13 mouse cellular contexts compared by ENCODE assay signal in the genomic region with DNA sequence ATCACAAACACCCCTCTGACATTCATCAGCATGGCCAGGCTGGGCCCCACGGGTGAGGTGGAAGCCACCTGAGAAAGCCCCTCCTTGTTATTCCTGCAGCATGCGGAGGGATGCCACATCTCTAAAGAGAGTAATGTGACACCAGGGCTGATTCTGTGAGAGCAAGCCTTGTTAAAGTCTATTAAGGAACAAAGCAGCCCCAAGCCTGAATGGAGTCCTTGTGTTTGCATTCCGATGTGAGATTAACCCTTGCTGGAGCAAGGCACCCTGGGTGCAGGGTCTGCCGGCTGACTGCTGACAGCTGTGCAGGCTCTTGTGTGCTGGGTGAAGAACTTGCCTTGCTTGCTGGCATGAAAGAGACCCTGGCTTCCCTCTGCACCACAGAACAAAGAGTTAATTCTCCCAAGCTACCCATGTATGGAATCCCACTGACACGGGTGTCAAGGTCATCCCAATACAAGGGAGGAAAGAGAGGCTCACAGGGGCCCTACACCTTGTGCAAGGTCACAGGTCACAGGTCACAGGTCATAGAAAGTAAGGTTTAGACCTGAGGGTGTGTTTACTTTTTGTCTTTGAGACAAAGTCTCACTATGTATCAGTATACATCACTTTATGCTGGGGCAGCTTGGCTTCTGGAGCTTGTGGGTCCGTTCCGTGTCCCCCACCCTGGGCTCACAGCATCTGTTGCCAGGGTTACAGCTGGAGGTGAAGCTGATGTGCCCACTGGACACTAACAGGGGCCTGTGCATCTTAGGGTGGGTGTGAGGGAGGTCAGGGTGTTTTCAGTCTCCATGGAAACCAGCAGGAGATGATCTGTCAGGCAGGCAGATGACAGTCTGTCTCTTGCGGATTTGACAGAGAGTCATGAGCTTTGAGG. TPM values are rescaled to one million over a fixed set of nuclear protein-coding genes. Genes with fewer than 3 reads are reported as not detected.
A peak's percentile ranks its signal among the peaks of the same experiment; 100 is the strongest.
DNase-seq lines count a peak whose midpoint lies in the region; ATAC-seq lines count a peak whose summit lies in the region.
"Had no signal": no experiment of that assay in that cellular context is flagged by ENCODE, and none has a peak within 500 bp of the region (broad histone marks: within the 10 kb centered on the region; RNA-seq: fewer than 3 reads in every experiment).

No protein-coding gene starts in this region.

- no peak overlapping the region for H3K4me3 ChIP-seq in kidney, embryonic 15.5 days (replicated peaks)
- H3K4me3 ChIP-seq in embryonic facial prominence, embryonic 11.5 days (ENCODE audit: low read depth, low read length), result no peak overlapping the region
- H3K4me3 ChIP-seq in hindbrain, embryonic 14.5 days (replicated peaks; ENCODE audit: low read length), result no peak overlapping the region
- H3K4me3 ChIP-seq in neural tube, embryonic 12.5 days, result no peak overlapping the region
- H3K4me3 ChIP-seq: liver, embryonic 15.5 days had no signal

- H3K36me3 ChIP-seq in kidney, embryonic 15.5 days, result no peaks in the 10 kb centered on the region
- H3K36me3 ChIP-seq in embryonic facial prominence, embryonic 11.5 days (replicated peaks; ENCODE audit: control insufficient read depth, insufficient read depth, low read depth, low read length), result no peaks in the 10 kb centered on the region
- no peaks in the 10 kb centered on the region for H3K36me3 ChIP-seq in hindbrain, embryonic 14.5 days (replicated peaks; ENCODE audit: control insufficient read depth, insufficient read depth)
- no peaks in the 10 kb centered on the region for H3K36me3 ChIP-seq in neural tube, embryonic 12.5 days
- H3K36me3 ChIP-seq: liver, embryonic 15.5 days had no signal

- DNase-seq in kidney, postnatal 36 days, result no peak
- DNase-seq in embryonic facial prominence, embryonic 11.5 days (ENCODE audit: low spot score), result peak; percentile 84
- no peak for DNase-seq in hindbrain, embryonic 14.5 days (ENCODE audit: low spot score)
- DNase-seq in cerebellum, adult 11-12 months, result no peak
- DNase-seq in spleen, adult 18-20 months, result no peak
- no peak for DNase-seq in lung, postnatal 10 days
- DNase-seq: B cell, adult 2 months; cerebellum, adult 9-10 months; gastrocnemius, postnatal 14 days had no signal

- WGBS in kidney, embryonic 15.5 days, result 9% methylated on average over 8 of the region's 8 CpGs
- WGBS in embryonic facial prominence, embryonic 11.5 days, result under 1% methylated on average over 8 of the region's 8 CpGs
- 5% methylated on average over 8 of the region's 8 CpGs for WGBS in hindbrain, embryonic 14.5 days
- WGBS in neural tube, embryonic 12.5 days, result 5% methylated on average over 8 of the region's 8 CpGs

- ATAC-seq in kidney, embryonic 15.5 days (replicated peaks; ENCODE audit: low FRiP score), result peak; percentile 49
- peak; percentile 86 for ATAC-seq in embryonic facial prominence, embryonic 11.5 days (replicated peaks; ENCODE audit: insufficient number of reproducible peaks, low FRiP score, low TSS enrichment, low read depth)
- ATAC-seq in hindbrain, embryonic 14.5 days (ENCODE audit: low FRiP score), result peak; percentile 32; the same call in 1 of the 2 replicates
- peak; percentile 75 for ATAC-seq in neural tube, embryonic 12.5 days (ENCODE audit: low FRiP score, low read depth)
- ATAC-seq: activated CD4-positive, CD25-positive, alpha-beta regulatory T cell, adult 4 months had no signal

- no peaks in the 10 kb centered on the region; the same call in 1 of the 2 replicates for H3K9me3 ChIP-seq in kidney, embryonic 15.5 days (replicated peaks)
- H3K9me3 ChIP-seq in embryonic facial prominence, embryonic 11.5 days (replicated peaks; ENCODE audit: control insufficient read depth, low read length), result no peaks in the 10 kb centered on the region
- H3K9me3 ChIP-seq in hindbrain, embryonic 14.5 days (ENCODE audit: control insufficient read depth, low read length), result no peaks in the 10 kb centered on the region
- no peaks in the 10 kb centered on the region for H3K9me3 ChIP-seq in neural tube, embryonic 12.5 days
- H3K9me3 ChIP-seq: liver, embryonic 15.5 days had no signal

- H3K27me3 ChIP-seq in kidney, embryonic 15.5 days, result 0 out of 2 replicates have a peak, but pooled peaks cover 2% of the 10 kb centered on the region
- H3K27me3 ChIP-seq in embryonic facial prominence, embryonic 11.5 days (ENCODE audit: control insufficient read depth, insufficient read depth, low read length), result no peaks in the 10 kb centered on the region
- no peaks in the 10 kb centered on the region for H3K27me3 ChIP-seq in hindbrain, embryonic 14.5 days (ENCODE audit: control insufficient read depth, insufficient read depth, low read length)
- H3K27me3 ChIP-seq in neural tube, embryonic 12.5 days (replicated peaks), result no peaks in the 10 kb centered on the region

- H3K4me2 ChIP-seq in kidney, embryonic 15.5 days, result 0 out of 2 replicates have a peak overlapping the region, but pooled peaks have one; percentile 28
- no peak overlapping the region for H3K4me2 ChIP-seq in embryonic facial prominence, embryonic 11.5 days (ENCODE audit: low read depth, low read length)
- H3K4me2 ChIP-seq in hindbrain, embryonic 14.5 days (replicated peaks), result no peak overlapping the region
- H3K4me2 ChIP-seq in neural tube, embryonic 12.5 days (replicated peaks), result no peak overlapping the region; the same call in 1 of the 2 replicates
- H3K4me2 ChIP-seq: liver, embryonic 15.5 days had no signal

- 0 out of 2 replicates have a peak overlapping the region, but pooled peaks have one; percentile 10 for H3K27ac ChIP-seq in kidney, embryonic 15.5 days
- peak overlapping the region; percentile 38; the same call in 1 of the 2 replicates for H3K27ac ChIP-seq in embryonic facial prominence, embryonic 11.5 days (replicated peaks; ENCODE audit: low read depth, low read length)
- H3K27ac ChIP-seq in hindbrain, embryonic 14.5 days, result no peak overlapping the region
- no peak overlapping the region for H3K27ac ChIP-seq in neural tube, embryonic 12.5 days
- H3K27ac ChIP-seq: liver, embryonic 15.5 days had no signal

- peaks cover 38% of the 10 kb centered on the region for H3K4me1 ChIP-seq in kidney, embryonic 15.5 days
- H3K4me1 ChIP-seq in embryonic facial prominence, embryonic 11.5 days (ENCODE audit: control insufficient read depth, insufficient read depth, low read length), result peaks cover 7% of the 10 kb centered on the region
- H3K4me1 ChIP-seq in hindbrain, embryonic 14.5 days (replicated peaks; ENCODE audit: control insufficient read depth, insufficient read depth, low read length), result peaks cover 34% of the 10 kb centered on the region
- H3K4me1 ChIP-seq in neural tube, embryonic 12.5 days, result peaks cover 22% of the 10 kb centered on the region
- H3K4me1 ChIP-seq: liver, embryonic 15.5 days had no signal

- H3K9ac ChIP-seq in kidney, embryonic 15.5 days, result no peak overlapping the region
- H3K9ac ChIP-seq in embryonic facial prominence, embryonic 11.5 days (replicated peaks; ENCODE audit: low read length), result no peak overlapping the region
- H3K9ac ChIP-seq in hindbrain, embryonic 14.5 days, result no peak overlapping the region
- no peak overlapping the region for H3K9ac ChIP-seq in neural tube, embryonic 12.5 days
- H3K9ac ChIP-seq: liver, embryonic 15.5 days had no signal

RNA-seq across cellular contexts. Expression of a gene that starts 55.9 kb away (rescaled TPM):
- polyA plus RNA-seq in kidney, embryonic 15.5 days (2015; fragmentation: Nextera tagmentation; extraction: Ambion mirVana), result 0.41 and 0.82 TPM in 2 replicates
- polyA plus RNA-seq in embryonic facial prominence, embryonic 11.5 days (2014; fragmentation: Nextera tagmentation; extraction: Ambion mirVana), result 0.48 and 0.96 TPM in 2 replicates
- 35.5 and 38.0 TPM in 2 replicates for polyA plus RNA-seq in hindbrain, embryonic 14.5 days (2014; fragmentation: Nextera tagmentation; extraction: Ambion mirVana)
- polyA plus RNA-seq in neural tube, embryonic 12.5 days (2016; fragmentation: Nextera tagmentation; extraction: Ambion mirVana), result 12.0 and 13.0 TPM in 2 replicates
- polyA plus RNA-seq: activated CD4-positive, CD25-positive, alpha-beta regulatory T cell, adult 4 months had no signal

Comparison
In these comparisons a context has a peak if more than half of its experiments do, and no peak if none do; other contexts are left out.
1. ATAC-seq: peak in every context shown above with its lines; median percentile 86 in embryonic facial prominence, embryonic 11.5 days; 75 in neural tube, embryonic 12.5 days; 49 in kidney, embryonic 15.5 days; 32 in hindbrain, embryonic 14.5 days.
2. H3K27ac ChIP-seq: peak in kidney, embryonic 15.5 days (single experiment) and embryonic facial prominence, embryonic 11.5 days (single experiment); none in hindbrain, embryonic 14.5 days (single experiment) and neural tube, embryonic 12.5 days (single experiment).